Mouse (Mus musculus): ENCODE measurements around the gene Hs3st2. TPM values are rescaled to one million over a fixed set of nuclear protein-coding genes. Genes with fewer than 3 reads are reported as not detected.
"Not testable (repeated sequence)": the region's sequence is repeated elsewhere in the genome, so short reads cannot be mapped to it uniquely, and the experiment has no call there.

The Hs3st2 gene
- total RNA-seq (2021): not detected
- long read RNA-seq, experiment 1: 0 reads
- long read RNA-seq, experiment 2: 0 reads

DNA sequence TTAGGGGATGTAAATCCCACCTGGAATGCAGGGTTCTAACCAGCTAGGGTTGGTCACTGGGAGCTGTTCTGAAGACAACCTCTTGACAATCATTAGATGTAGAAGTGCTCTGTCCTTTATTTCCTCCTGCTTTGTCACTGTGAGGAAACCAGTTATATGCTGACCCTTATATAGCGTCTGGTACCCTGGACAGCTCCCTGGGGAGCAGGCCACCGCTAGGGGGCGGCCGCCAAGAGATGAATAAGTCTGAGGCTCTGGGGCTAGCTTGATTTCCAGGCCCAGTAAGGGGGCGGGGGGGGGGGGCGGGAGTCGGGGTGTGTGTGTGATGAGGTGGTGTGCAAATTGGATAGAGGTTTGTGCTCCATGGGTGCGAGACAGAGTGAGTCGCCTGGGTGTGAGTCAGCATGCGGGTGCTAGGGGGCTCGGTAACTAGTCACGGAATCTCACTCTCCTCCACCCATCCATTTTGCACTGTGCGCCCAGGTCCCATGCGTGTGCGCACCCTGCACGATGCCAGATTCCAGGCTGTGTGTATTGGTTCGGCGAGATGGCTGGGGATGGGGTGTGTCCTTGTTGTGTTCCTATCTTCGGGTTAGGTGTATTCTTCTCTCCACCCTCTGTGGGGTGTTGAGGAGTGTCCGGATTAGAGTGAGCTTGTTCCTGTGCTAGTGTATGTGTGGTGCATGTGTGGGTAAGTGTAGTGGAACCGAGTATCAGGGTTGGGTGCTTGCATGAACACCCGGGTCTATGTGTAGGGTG is at the start of gene Hs3st2:
TSS of gene Hs3st2 (plus strand) at position 635 of the 759 bp plus-strand sequence.
- intact Hi-C loops (cut with DNase I; ENCODE audit: low total_unique reads): no loop called here
- no peak for DNase-seq

DNA sequence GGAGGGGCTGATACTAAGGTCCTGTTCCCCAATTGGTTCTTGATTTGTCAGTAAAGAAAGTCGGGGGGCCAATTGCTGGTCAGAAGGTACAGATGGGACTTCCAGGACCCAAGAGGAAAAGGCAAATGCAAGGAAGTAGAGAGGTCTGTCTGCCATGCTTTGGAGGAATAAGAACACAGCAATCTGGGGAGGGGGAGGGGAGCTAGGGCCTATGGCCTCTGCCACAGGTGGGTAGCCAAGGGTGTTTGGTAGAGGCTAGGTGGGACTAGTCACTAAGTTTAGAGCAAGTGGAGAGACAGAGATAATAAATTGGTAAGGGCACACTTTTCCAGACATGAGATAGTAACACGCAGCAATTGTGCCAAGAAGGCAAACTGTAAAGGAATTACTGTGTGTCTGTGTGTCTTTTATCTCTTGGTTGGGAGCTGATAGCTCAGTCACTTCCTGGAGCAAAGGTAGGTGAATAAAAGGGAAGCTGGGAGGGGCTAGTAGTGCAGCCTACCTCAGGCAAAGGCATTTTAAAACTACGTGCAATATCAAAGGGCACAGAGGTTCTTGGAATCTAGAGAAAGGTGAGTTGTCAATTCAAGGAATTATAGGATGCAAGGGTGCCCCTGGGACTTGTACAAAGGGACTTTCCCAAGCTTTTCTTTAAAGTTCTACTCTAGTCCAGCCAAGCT is 43.2 kb upstream of the Hs3st2 start:
- DNase-seq: no peak
- intact Hi-C loops (cut with DNase I; ENCODE audit: low total_unique reads): no loop called here

DNA sequence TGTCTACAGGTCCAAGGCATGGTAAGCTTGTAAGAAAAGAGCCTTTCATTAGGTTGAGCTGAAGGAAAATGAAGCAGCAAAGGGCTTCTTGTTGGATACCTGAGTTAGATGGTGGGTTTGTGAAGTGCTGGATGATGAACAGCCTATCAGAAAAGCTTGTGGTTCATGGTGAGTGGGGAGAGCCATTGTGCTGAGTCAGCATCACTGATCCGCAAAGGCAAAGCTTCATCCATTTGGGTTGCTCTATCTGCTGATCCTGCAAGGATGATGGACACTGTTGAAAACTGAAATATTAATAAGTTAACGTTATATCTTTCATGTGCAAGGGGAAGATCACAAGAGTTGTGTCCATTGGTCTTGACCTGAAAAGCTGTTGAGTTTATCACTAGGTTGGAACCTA is 40.0 kb upstream of the Hs3st2 start:
- intact Hi-C loops (cut with DNase I; ENCODE audit: low total_unique reads): no loop called here
- no peak for DNase-seq

DNA sequence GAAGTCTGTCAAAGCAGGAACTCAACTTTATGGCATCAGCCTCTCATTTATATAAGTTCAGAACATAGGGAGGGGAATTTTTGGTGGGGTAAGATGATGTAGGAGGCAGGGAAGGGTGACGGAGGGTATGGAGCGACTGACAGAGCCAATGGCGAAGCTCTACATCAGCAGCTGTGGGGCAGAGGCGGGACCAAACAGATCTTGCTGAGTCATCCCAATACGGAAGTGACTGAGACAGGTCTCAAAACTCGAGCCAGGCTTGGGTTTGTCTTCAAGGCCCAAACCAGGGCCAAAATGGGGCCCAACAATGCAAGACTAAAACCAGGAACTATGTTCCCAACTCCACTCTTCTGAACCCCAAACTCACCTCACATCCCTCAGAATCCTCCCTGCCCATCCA is 30.2 kb upstream of the Hs3st2 start:
- intact Hi-C loops (cut with DNase I; ENCODE audit: low total_unique reads); DNase-seq: not testable (repeated sequence)

DNA sequence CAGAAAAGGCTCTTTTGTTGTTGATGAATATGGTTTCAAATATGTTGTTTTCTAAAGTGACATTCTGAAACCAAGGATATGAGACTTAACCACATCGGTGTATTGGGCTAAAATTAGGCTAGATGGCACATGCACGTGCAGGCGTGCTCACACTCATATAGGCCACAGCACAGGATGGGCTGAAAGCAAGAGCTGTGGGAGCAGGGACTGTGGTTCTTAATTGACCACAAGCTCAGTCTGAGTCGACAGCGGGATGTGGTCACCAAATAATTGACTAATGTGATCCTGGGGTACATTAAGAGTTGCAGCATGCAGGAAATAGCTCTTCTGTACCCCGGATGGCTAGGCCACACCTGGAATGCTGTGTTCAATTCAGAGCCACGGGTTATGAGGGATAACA is 26.1 kb upstream of the Hs3st2 start:
- DNase-seq: no peak
- intact Hi-C loops (cut with DNase I; ENCODE audit: low total_unique reads): no loop called here

DNA sequence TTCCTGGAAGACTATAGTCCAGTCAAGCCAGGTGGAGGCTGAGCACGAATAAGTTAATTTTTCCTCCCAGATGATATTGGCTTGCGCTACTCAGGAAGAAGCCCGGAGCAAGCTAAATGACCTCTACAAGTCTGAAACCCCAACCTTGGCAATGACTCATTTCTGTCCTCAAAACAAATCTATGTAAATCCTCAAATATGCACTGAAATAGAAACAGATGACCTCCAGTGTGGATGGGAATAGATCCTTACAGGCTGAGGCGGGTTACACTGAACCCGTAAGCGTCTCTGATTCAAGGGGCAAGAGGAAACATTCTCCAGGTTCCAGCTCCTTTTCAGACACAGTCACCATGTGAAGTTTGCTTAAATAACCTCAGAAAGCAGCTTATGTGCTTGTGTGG is 24.5 kb upstream of the Hs3st2 start:
- intact Hi-C loops (cut with DNase I; ENCODE audit: low total_unique reads): no loop called here
- no peak for DNase-seq

DNA sequence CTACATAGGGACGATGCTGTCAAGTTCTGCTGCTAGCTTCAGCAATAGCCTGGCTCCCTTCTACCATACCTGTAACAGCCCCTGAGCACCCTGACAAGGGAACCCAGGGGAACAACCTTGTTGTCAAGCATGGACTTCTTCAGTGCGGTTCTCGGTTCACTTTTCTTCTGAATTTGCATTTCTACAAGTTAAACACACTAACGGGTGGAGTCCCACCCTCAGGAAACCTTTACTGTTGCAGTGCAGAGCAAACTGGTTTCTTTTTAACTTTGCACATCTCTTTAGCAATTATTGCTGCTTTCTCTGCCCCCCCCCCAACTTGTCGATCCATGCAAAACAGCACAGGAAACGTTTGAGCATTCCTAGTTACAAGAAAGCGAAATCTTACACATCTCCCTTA is 19.7 kb upstream of the Hs3st2 start:
- DNase-seq: no peak
- intact Hi-C loops (cut with DNase I; ENCODE audit: low total_unique reads): no loop called here

DNA sequence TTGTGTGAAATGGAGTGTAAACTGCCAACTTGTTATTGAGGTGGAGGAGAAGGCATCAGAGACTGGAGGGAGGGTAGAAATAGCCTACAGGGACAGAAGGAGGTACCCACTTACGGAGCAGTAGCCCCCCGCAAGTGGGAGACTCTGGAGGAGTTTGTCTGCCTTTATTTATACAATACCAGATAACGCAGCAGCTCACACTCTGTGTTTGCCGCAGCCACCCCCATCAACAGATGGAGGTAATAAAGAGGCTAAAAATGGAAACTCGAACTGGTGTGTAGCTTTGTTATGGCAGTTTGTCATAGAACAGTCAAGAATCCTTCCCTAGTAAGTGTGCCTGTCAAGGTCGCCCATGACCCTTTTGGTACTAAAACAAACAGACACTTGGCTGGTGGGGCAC is 16.2 kb upstream of the Hs3st2 start:
- intact Hi-C loops (cut with DNase I; ENCODE audit: low total_unique reads): no loop called here
- no peak for DNase-seq

DNA sequence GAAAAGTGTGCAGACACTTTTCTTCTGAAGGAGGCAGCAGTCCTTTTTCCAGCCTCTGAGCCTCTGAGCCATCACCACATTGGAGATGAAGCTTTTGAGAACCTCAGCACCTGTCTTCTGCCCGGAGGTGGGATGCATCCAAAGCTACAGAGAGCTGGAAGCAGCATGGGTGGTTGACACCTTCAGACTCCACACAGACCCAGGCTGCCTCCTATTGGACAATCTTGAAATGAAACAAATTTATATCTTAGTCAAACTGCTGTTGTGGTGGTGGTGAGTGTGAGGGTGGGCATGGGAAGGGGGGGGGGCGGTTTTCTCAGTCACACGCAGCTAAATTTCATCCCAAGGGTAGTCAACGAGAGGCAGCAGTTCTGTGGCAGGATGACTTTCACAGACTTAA is 12.7 kb upstream of the Hs3st2 start:
- DNase-seq: no peak
- intact Hi-C loops (cut with DNase I; ENCODE audit: low total_unique reads): no loop called here

DNA sequence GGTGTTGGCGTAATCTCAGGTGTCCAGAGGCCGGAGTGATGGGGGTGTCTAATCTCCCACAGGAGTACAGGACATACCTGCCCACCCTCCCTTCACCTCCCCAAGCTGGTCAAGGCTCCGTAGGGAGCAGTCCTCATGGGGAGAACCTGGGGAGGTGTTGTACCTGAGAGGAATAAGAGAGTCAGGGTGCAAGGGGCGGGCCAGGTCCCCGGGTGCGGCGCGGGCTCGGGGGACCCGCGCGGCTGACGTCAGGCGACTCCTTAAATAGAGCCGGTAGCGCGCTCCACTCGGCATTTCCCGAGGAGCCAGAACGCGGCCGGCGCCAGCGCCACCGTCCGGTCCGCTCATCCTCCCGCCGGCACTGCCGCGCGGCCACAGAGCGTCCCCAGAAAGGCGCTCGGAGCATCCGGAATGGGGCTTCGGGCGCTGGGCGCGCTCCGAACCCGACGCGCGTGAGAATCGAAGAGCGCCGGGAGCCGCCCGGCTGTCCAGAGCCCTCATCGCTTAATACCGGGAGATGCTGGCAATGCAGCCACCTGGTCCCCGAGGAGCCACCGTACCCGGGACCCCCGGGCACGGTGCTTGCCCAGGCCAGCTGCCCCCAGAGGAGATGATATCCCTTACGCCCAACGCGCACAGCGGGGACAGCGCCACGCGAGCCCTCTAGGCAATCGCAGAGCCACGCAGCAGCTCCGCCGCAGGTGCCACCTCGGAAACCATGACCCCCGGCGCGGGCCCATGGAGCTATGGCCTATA is 503 bp downstream of the Hs3st2 start:
- intact Hi-C loops (cut with DNase I; ENCODE audit: low total_unique reads): no loop called here
- DNase-seq: no peak

DNA sequence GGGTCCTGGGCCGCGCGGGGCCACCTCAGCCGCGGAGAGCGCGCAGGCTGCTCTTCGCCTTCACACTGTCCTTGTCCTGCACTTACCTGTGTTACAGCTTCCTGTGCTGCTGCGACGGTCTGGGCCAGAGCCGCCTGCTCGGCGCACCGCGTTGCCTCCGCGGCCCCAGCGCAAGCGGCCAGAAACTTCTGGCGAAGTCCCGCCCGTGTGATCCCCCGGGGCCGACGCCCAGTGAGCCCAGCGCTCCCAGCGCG is 1.0 kb downstream of the Hs3st2 start:
- intact Hi-C loops (cut with DNase I; ENCODE audit: low total_unique reads): no loop called here

DNA sequence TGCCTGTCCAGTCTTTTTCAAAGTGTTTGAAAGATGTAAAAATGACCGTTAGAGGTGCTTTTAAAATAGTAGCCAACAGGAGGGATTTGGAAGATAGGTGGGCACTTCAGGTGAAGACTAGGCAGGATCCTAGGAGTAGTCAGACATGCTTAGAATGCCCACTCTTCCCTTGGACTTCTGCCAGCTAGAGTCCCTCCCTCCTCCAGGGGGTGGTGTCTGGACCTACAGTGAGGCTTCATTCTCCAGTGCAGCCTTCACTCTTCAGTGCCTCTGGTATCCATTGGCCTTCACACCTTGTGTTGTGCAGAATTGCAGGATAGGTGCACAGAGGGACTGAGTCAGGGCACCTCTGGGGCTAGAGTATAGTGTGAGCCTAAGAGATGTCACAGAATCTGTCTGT is 2.2 kb downstream of the Hs3st2 start:
- no peak for DNase-seq
- intact Hi-C loops (cut with DNase I; ENCODE audit: low total_unique reads): no loop called here

More for the DNA sequence above, 1.0 kb downstream of the Hs3st2 start:
- DNase-seq: no peak

DNA sequence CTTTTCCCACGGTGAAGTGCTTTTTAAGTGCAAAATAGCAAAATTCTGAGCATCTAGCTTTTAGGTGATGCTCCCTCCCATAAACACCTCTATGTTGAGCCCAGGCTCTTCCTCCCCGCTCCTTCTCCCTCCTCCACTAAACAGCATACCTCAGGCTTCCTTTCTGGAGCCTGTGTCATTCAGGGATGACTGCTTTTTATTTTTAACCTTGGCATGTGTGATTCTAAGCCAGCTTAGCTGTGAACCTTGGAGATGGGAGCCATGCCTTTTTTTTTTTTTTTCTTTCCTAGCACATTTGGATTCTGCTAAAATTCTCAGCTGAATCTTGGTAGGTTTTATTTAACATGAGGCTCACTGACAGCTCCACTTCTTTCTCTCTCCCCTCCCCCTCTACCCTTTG is 3.2 kb downstream of the Hs3st2 start:
- intact Hi-C loops (cut with DNase I; ENCODE audit: low total_unique reads): no loop called here
- no peak for DNase-seq

DNA sequence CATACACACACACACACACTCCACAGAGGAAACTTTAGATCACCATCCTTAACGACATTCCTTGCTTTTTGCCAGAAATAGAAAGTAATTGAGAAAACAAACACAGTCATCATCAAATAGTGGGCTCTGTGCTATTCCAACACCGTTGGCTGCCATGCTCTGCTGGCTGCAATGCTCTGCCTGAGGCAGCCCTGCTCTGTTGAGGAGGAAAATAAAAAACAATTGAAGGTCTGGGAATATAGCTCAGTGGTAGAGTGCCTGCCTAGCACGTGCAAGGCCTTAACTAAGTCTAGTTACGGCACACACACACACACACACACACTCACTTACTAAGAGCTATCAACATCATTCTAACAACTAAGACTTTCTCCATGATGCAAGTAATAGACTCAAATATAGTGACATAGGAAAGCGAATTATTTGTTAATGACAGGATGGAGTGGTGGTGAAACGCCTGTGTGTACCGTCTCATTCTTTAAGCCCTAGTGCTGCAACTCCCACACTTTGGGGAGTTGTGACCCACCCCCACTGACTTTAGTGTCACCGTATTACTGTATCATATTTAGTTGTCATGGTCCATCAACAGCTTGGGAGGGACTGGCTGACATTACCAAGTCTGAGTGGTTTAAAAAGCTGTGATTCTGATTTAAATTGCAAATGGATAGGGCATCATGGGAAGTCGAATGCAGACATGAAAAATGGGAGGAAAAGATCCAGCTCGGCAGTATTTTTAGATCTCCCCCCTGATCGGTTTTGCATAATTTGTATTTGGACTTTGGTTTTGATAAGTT is 19.3 kb downstream of the Hs3st2 start:
- DNase-seq: no peak
- intact Hi-C loops (cut with DNase I; ENCODE audit: low total_unique reads): no loop called here

DNA sequence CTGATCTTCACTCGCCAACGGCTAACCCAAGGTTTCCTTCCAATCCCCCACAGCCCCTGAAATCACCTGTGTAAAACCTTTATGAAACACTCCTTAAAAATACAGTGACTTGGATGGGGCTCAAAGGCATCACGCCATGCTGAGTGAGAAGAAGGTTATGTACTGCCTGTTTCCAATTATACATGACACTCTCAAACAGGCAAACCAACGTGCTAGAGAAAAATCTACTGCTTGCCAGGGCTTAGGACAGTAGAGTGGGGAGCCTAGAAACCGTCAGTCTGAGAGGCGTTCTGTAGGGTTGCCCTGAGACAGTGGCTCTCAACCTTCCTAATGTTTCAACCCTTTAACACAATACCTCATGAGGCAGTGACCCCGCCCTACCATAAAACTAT is 19.8 kb downstream of the Hs3st2 start:
- no peak for DNase-seq
- intact Hi-C loops (cut with DNase I; ENCODE audit: low total_unique reads): no loop called here

DNA sequence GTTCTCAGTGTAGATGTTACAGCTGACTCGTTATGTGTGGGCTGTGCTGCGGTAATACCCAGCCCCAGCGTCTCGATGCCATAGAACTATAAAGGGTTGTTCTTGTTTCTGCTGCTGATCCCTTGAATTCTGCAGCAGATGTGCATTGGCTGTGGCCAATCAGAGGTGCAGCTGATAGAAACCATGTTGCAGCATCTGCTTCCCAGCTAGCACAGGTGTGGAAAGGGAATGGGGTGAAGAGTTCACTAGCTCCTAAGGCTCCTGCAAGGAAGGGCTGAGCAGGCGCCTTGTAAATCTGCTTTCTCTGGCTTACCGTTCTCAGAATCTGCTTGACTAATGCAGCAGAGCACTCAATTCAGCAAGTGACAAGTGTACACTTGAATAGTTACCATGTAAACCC is 45.2 kb downstream of the Hs3st2 start:
- intact Hi-C loops (cut with DNase I; ENCODE audit: low total_unique reads): no loop called here
- DNase-seq: no peak

DNA sequence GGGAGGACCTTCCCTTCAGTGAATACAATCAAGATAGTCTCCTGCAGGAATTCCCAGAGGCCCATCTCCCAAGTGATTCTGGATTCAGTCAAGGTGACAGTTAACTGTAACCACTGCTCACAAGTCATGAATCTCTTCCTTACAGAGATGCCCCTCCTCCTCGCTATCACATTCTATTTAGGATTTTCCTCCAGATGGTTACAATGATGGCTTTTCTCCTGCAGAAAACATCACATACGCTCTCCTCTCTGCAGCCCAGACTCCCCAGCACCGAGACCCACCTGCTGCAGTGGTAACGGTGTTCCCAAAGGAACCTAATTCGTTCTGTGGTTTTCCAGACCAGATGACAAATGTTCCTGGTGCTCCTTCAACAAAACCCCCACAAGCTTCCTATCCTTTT is 49.5 kb downstream of the Hs3st2 start:
- no peak for DNase-seq

DNA sequence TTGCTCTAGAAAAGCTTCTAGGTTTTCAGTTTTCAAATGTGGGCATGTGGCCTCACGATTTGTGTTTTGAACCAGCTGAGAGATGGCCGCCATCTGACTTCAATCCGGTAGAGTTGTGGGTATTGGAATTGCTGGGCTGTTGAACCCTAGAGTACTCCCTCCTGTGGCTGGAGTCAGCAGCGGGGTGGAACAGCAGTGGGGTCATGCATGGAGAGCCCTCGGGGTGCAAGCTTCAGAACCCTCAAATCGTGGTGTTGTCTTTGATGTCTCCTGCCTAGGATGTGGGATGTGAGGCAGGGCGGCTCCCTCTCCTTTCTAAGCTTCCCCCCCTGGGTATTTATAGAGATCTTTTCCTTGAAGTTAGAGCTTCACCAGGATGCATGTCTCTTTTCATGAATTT is 52.7 kb downstream of the Hs3st2 start:
- no peak for DNase-seq
- intact Hi-C loops (cut with DNase I; ENCODE audit: low total_unique reads): no loop called here

More for the DNA sequence above, 49.5 kb downstream of the Hs3st2 start:
- intact Hi-C loops (cut with DNase I; ENCODE audit: low total_unique reads): no loop called here

DNA sequence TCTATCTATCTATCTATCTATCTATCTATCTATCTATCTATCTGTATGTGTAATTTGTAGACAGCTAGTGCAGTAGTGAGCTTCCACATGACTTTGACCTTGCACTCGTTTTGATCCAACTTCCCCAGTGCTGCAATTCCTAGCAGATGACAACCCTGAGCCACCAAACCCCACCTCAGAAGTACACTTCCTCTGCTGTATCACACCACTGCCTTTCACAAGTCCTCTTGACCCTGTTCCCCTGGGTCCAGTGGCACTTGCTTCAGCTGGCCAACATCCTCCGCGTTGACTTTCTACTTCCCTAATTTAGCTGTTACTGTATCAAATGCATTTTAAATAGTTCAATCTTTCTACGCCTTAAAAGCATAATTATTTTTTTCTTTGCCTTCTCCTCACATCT is 54.6 kb downstream of the Hs3st2 start:
- intact Hi-C loops (cut with DNase I; ENCODE audit: low total_unique reads): no loop called here
- no peak for DNase-seq
